Mouse (Mus musculus): ENCODE data around the gene Afmid.

DNA sequence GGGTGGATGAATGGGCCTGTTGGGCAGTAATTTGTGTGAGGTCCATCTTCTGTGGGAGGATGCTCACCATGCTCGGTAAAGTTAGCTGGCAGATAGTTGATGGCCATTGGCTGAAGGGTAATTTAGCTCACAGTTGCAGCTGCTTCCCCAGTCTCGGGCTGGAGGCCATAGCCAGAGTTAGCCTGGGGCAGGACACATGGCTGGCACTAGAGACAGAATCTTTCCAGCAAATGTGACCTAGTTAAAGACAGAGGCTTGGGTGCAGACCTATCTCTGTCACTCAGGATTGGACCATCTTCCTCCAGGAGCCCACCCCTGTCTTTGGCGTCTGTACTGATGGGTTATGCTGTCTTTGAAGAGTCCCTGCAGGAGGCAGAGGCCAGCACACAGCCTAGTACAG, 32.7 kb downstream of the Afmid start:
- no peak for TF ChIP-seq MYC (IDR thresholded peaks at IDR 0.05; ENCODE audit: low read depth, low read length)
- no peak for TF ChIP-seq USF2 (conservative IDR thresholded peaks at IDR 0.05; ENCODE audit: low read depth, low read length)
- no peak for TF ChIP-seq ZNF384 (IDR thresholded peaks at IDR 0.05; ENCODE audit: low read depth, low read length)
- no peak for TF ChIP-seq CHD2 (IDR thresholded peaks at IDR 0.05; ENCODE audit: low read length)
- no peak for TF ChIP-seq IRF4 (IDR thresholded peaks at IDR 0.05; ENCODE audit: low read depth, low read length)
